In the genomic region with DNA sequence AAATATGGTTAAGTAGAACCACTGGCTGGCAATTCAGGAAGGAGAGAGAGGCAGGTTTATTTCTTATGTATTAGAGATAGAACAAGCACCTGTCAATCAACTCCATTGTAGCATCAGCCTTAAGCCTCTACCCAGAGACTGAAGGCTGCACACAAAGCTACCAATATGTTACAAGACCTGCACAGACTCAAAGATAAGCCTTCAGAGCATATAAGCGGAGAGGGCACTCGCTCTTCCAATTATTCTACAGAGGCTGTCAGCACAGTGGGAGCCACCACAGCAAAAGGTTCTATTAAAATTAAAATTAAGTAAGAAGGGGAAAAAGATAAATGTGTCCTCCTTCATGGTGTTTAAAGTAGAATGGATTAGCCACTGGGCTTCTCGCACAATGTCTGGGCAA, we compare ENCODE assay signal across 27 mouse cellular contexts. TPM values are rescaled to one million over a fixed set of nuclear protein-coding genes. Genes with fewer than 3 reads are reported as not detected.
DNase-seq lines count a peak whose midpoint lies in the region; ATAC-seq and TF ChIP-seq lines count a peak whose summit lies in the region.
"Had no signal": no experiment of that assay in that cellular context is flagged by ENCODE, and none has a peak within 500 bp of the region (broad histone marks: within the 10 kb centered on the region; RNA-seq: fewer than 3 reads in every experiment).

No protein-coding gene starts in this region.

- H3K27me3 ChIP-seq in forebrain, embryonic 14.5 days (replicated peaks; ENCODE audit: control insufficient read depth, insufficient read depth, low read length): no peaks in the 10 kb centered on the region
- no peaks in the 10 kb centered on the region for H3K27me3 ChIP-seq in forebrain, embryonic 15.5 days
- H3K27me3 ChIP-seq in midbrain, embryonic 14.5 days (ENCODE audit: control insufficient read depth, insufficient read depth, low read length): no peaks in the 10 kb centered on the region
- H3K27me3 ChIP-seq in midbrain, postnatal 0 days (ENCODE audit: insufficient read depth, low read length): no peaks in the 10 kb centered on the region
- H3K27me3 ChIP-seq: embryonic facial prominence, embryonic 12.5 days; embryonic facial prominence, embryonic 15.5 days; heart, embryonic 12.5 days; heart, embryonic 15.5 days; hindbrain, embryonic 12.5 days; hindbrain, embryonic 15.5 days had no signal

- TF ChIP-seq POLR2A in brain, embryonic 14.5 days (IDR thresholded peaks at IDR 0.05; ENCODE audit: borderline replicate concordance, extremely low read depth, insufficient read depth, insufficient read length, poor library complexity, severe bottlenecking): no peak

- H3K36me3 ChIP-seq in forebrain, embryonic 14.5 days (ENCODE audit: control insufficient read depth, insufficient read depth, low read length): no peaks in the 10 kb centered on the region
- H3K36me3 ChIP-seq in forebrain, embryonic 15.5 days: no peaks in the 10 kb centered on the region
- H3K36me3 ChIP-seq in midbrain, embryonic 14.5 days (ENCODE audit: control insufficient read depth, insufficient read depth, low read length): no peaks in the 10 kb centered on the region
- no peaks in the 10 kb centered on the region for H3K36me3 ChIP-seq in midbrain, postnatal 0 days (ENCODE audit: insufficient read depth, low read length)
- H3K36me3 ChIP-seq: embryonic facial prominence, embryonic 12.5 days; embryonic facial prominence, embryonic 15.5 days; heart, embryonic 12.5 days; heart, embryonic 15.5 days; hindbrain, embryonic 12.5 days; hindbrain, embryonic 15.5 days had no signal

- 80% methylated on average over 3 of the region's 3 CpGs for WGBS in forebrain, embryonic 14.5 days
- WGBS in forebrain, embryonic 15.5 days: 76% methylated on average over 3 of the region's 3 CpGs
- 21% methylated on average over 3 of the region's 3 CpGs for WGBS in midbrain, embryonic 14.5 days
- 33% methylated on average over 3 of the region's 3 CpGs for WGBS in midbrain, postnatal 0 days

- peak; percentile 17 for DNase-seq in forebrain, embryonic 14.5 days (ENCODE audit: low spot score)
- peak; percentile 67 for DNase-seq in brain, embryonic 14.5 days (ENCODE audit: low read depth)
- DNase-seq in midbrain, embryonic 14.5 days: peak; percentile 56
- no peak for DNase-seq in midbrain, postnatal 0 days (ENCODE audit: low spot score)
- no peak for DNase-seq in lung, adult 18-20 months
- no peak for DNase-seq in thymus, adult 18-20 months
- DNase-seq: adrenal gland, adult 8-10 months; adrenal gland, postnatal 36 days; cerebellum, adult 11 months; cerebellum, adult 2 months; cerebellum, adult 9-11 months; cerebellum, postnatal 25 days; gastrocnemius, adult 2 months; gastrocnemius, postnatal 14 days; heart, adult 18-20 months; heart, postnatal 10 days; heart, postnatal 36 days had no signal

- TF ChIP-seq CTCF in brain, embryonic 14.5 days (IDR thresholded peaks at IDR 0.05; ENCODE audit: borderline replicate concordance, extremely low read depth, insufficient read depth, insufficient read length): no peak
- TF ChIP-seq CTCF in midbrain, postnatal 0 days (IDR thresholded peaks at IDR 0.05): no peak

- H3K4me2 ChIP-seq in forebrain, embryonic 14.5 days (ENCODE audit: low read length): no peak overlapping the region
- H3K4me2 ChIP-seq in forebrain, embryonic 15.5 days (replicated peaks): no peak overlapping the region
- H3K4me2 ChIP-seq in midbrain, embryonic 14.5 days (ENCODE audit: low read length): no peak overlapping the region
- H3K4me2 ChIP-seq in midbrain, postnatal 0 days (ENCODE audit: low read depth, low read length, poor library complexity, severe bottlenecking): no peak overlapping the region
- H3K4me2 ChIP-seq: embryonic facial prominence, embryonic 12.5 days; embryonic facial prominence, embryonic 15.5 days; heart, embryonic 12.5 days; heart, embryonic 15.5 days; hindbrain, embryonic 12.5 days; hindbrain, embryonic 15.5 days had no signal

- no peak overlapping the region for H3K9ac ChIP-seq in forebrain, embryonic 14.5 days (ENCODE audit: low read length)
- H3K9ac ChIP-seq in forebrain, embryonic 15.5 days (replicated peaks): no peak overlapping the region
- H3K9ac ChIP-seq in midbrain, embryonic 14.5 days (replicated peaks; ENCODE audit: low read length): no peak overlapping the region
- no peak overlapping the region for H3K9ac ChIP-seq in midbrain, postnatal 0 days (replicated peaks; ENCODE audit: low read length, poor library complexity, severe bottlenecking)
- H3K9ac ChIP-seq: embryonic facial prominence, embryonic 12.5 days; embryonic facial prominence, embryonic 15.5 days; heart, embryonic 12.5 days; heart, embryonic 15.5 days; hindbrain, embryonic 12.5 days; hindbrain, embryonic 15.5 days had no signal

- H3K9me3 ChIP-seq in forebrain, embryonic 14.5 days (replicated peaks; ENCODE audit: control insufficient read depth, low read length): no peaks in the 10 kb centered on the region
- H3K9me3 ChIP-seq in forebrain, embryonic 15.5 days: no peaks in the 10 kb centered on the region
- H3K9me3 ChIP-seq in midbrain, embryonic 14.5 days (ENCODE audit: control insufficient read depth, low read length): no peaks in the 10 kb centered on the region
- no peaks in the 10 kb centered on the region for H3K9me3 ChIP-seq in midbrain, postnatal 0 days (ENCODE audit: low read length)
- H3K9me3 ChIP-seq: embryonic facial prominence, embryonic 12.5 days; embryonic facial prominence, embryonic 15.5 days; heart, embryonic 12.5 days; heart, embryonic 15.5 days; hindbrain, embryonic 12.5 days; hindbrain, embryonic 15.5 days had no signal

- no peak overlapping the region for H3K27ac ChIP-seq in forebrain, embryonic 14.5 days (ENCODE audit: low read depth, low read length)
- H3K27ac ChIP-seq in forebrain, embryonic 15.5 days (replicated peaks): no peak overlapping the region
- peak overlapping the region; percentile 58 for H3K27ac ChIP-seq in midbrain, embryonic 14.5 days (replicated peaks; ENCODE audit: low read depth, low read length)
- peak overlapping the region; percentile 13; the same call in 1 of the 2 replicates for H3K27ac ChIP-seq in midbrain, postnatal 0 days (ENCODE audit: low read depth, low read length)
- H3K27ac ChIP-seq: embryonic facial prominence, embryonic 12.5 days; embryonic facial prominence, embryonic 15.5 days; gastrocnemius, adult 2 months; heart, embryonic 15.5 days; hindbrain, embryonic 12.5 days; hindbrain, embryonic 15.5 days had no signal

- peak; percentile 32; the same call in 1 of the 2 replicates for ATAC-seq in forebrain, embryonic 14.5 days
- no peak for ATAC-seq in forebrain, embryonic 15.5 days (replicated peaks)
- ATAC-seq in midbrain, embryonic 14.5 days (ENCODE audit: low FRiP score, low TSS enrichment): peak; percentile 55; the same call in 1 of the 2 replicates
- peak; percentile 62; the same call in 1 of the 2 replicates for ATAC-seq in midbrain, postnatal 0 days (ENCODE audit: low FRiP score)
- ATAC-seq: activated CD4-positive, CD25-positive, alpha-beta regulatory T cell, adult 4 months; forebrain, embryonic 16.5 days had no signal

- no peak overlapping the region for H3K4me3 ChIP-seq in forebrain, embryonic 14.5 days (ENCODE audit: low read depth, low read length)
- no peak overlapping the region for H3K4me3 ChIP-seq in forebrain, embryonic 15.5 days
- no peak overlapping the region for H3K4me3 ChIP-seq in midbrain, embryonic 14.5 days (replicated peaks; ENCODE audit: low read depth, low read length)
- H3K4me3 ChIP-seq in midbrain, postnatal 0 days (ENCODE audit: low read depth, low read length): no peak overlapping the region
- H3K4me3 ChIP-seq: embryonic facial prominence, embryonic 12.5 days; embryonic facial prominence, embryonic 15.5 days; gastrocnemius, adult 2 months; heart, embryonic 12.5 days; heart, embryonic 15.5 days; hindbrain, embryonic 12.5 days; hindbrain, embryonic 15.5 days had no signal

- H3K4me1 ChIP-seq in forebrain, embryonic 14.5 days (ENCODE audit: control insufficient read depth, insufficient read depth, low read length): no peaks in the 10 kb centered on the region
- H3K4me1 ChIP-seq in forebrain, embryonic 15.5 days: peaks cover 6% of the 10 kb centered on the region; the same call in 1 of the 2 replicates
- peaks cover 9% of the 10 kb centered on the region for H3K4me1 ChIP-seq in midbrain, embryonic 14.5 days (ENCODE audit: control insufficient read depth, insufficient read depth, low read length)
- H3K4me1 ChIP-seq in midbrain, postnatal 0 days (ENCODE audit: insufficient read depth, low read length): no peaks in the 10 kb centered on the region
- H3K4me1 ChIP-seq: embryonic facial prominence, embryonic 12.5 days; embryonic facial prominence, embryonic 15.5 days; heart, embryonic 12.5 days; heart, embryonic 15.5 days; hindbrain, embryonic 12.5 days; hindbrain, embryonic 15.5 days had no signal

RNA-seq across cellular contexts. Expression of a gene that starts 43.8 kb away (rescaled TPM):
- 11.4 and 13.5 TPM in 2 replicates for polyA plus RNA-seq in forebrain, embryonic 14.5 days (2014; fragmentation: Nextera tagmentation; extraction: Ambion mirVana)
- polyA plus RNA-seq in forebrain, embryonic 15.5 days (2015; fragmentation: Nextera tagmentation; extraction: Ambion mirVana): 8.8 and 9.9 TPM in 2 replicates
- 16.3 and 25.7 TPM in 2 replicates for polyA plus RNA-seq in brain, embryonic 14.5 days (2012; rRNA removed)
- polyA plus RNA-seq in midbrain, embryonic 14.5 days (2014; fragmentation: Nextera tagmentation; extraction: Ambion mirVana): 28.9 and 34.2 TPM in 2 replicates
- total RNA-seq in midbrain, postnatal 0 days (2014; rRNA removed): 60.8 and 66.2 TPM in 2 replicates
- 35.5 and 38.3 TPM in 2 replicates for polyA plus RNA-seq in midbrain, postnatal 0 days (2015; fragmentation: Nextera tagmentation; extraction: Ambion mirVana)
- total RNA-seq: common myeloid progenitor, adult 5-6 weeks; gastrocnemius, adult 2 months; heart, adult 18-20 months; heart, postnatal 10 days; heart, postnatal 36 days had no signal
- polyA plus RNA-seq: activated CD4-positive, CD25-positive, alpha-beta regulatory T cell, adult 4 months; heart, embryonic 12.5 days had no signal

Comparison
In these comparisons a context has a peak if more than half of its experiments do, and no peak if none do; other contexts are left out.
1. DNase-seq: peak in forebrain, embryonic 14.5 days (single experiment), brain, embryonic 14.5 days (single experiment) and midbrain, embryonic 14.5 days (single experiment); none in midbrain, postnatal 0 days (single experiment), lung, adult 18-20 months (0 of 2) and thymus, adult 18-20 months (0 of 2).
2. H3K27ac ChIP-seq: peak in midbrain, embryonic 14.5 days (single experiment) and midbrain, postnatal 0 days (single experiment); none in forebrain, embryonic 14.5 days (single experiment) and forebrain, embryonic 15.5 days (single experiment).